Mouse (Mus musculus): ENCODE results near the gene Slc30a10. TPM values are rescaled to one million over a fixed set of nuclear protein-coding genes. Genes with fewer than 3 reads are reported as not detected.

Slc30a10 gene
- polyA plus RNA-seq, 1 experiment from 2014 or later = not detected

GRCm38 (mm10) chr1:185448936-185449335 lies 5.7 kb upstream of the Slc30a10 start:
- Histone ChIP-seq H3K36me3 (ENCODE audit: insufficient read depth, low read length) (no peaks in the 10 kb centered on the region), H3K9ac (replicated peaks; ENCODE audit: low read depth) (no peak overlapping the region), H3K27me3 (replicated peaks; ENCODE audit: insufficient read depth, low read length) (no peaks in the 10 kb centered on the region), H3K4me1 (ENCODE audit: insufficient read depth, low read depth, low read length) (no peaks in the 10 kb centered on the region), H3K27ac (ENCODE audit: low read length) (no peak overlapping the region), H3K9me3 (ENCODE audit: low read length) (no peaks in the 10 kb centered on the region), H3K4me2 (replicated peaks; ENCODE audit: low read depth, low read length) (no peak overlapping the region), H3K4me3 (ENCODE audit: low read depth, low read length) (no peak overlapping the region)
- DNase-seq (ENCODE audit: low spot score) (no peak), ATAC-seq (no peak)
- TF ChIP-seq EP300 (IDR thresholded peaks at IDR 0.05) (no peak), CTCF (IDR thresholded peaks at IDR 0.05) (no peak)
- 77% methylated on average over 7 of the region's 7 CpGs for WGBS

GRCm38 (mm10) chr1:185449727-185450126 lies 4.9 kb upstream of the Slc30a10 start:
- DNase-seq (ENCODE audit: low spot score) = no peak
- H3K36me3 ChIP-seq (ENCODE audit: insufficient read depth, low read length) = no peaks in the 10 kb centered on the region
- H3K4me3 ChIP-seq (ENCODE audit: low read depth, low read length) = no peak overlapping the region
- no peak overlapping the region for H3K9ac ChIP-seq (replicated peaks; ENCODE audit: low read depth)
- no peaks in the 10 kb centered on the region for H3K4me1 ChIP-seq (ENCODE audit: insufficient read depth, low read depth, low read length)
- H3K27ac ChIP-seq (ENCODE audit: low read length) = no peak overlapping the region
- ATAC-seq = no peak
- no peak for TF ChIP-seq CTCF (IDR thresholded peaks at IDR 0.05)
- TF ChIP-seq EP300 (IDR thresholded peaks at IDR 0.05) = no peak
- peaks cover 4% of the 10 kb centered on the region for H3K27me3 ChIP-seq (replicated peaks; ENCODE audit: insufficient read depth, low read length)
- H3K4me2 ChIP-seq (replicated peaks; ENCODE audit: low read depth, low read length) = no peak overlapping the region
- WGBS = 61% methylated on average over 2 of the region's 2 CpGs
- H3K9me3 ChIP-seq (ENCODE audit: low read length) = no peaks in the 10 kb centered on the region

DNA sequence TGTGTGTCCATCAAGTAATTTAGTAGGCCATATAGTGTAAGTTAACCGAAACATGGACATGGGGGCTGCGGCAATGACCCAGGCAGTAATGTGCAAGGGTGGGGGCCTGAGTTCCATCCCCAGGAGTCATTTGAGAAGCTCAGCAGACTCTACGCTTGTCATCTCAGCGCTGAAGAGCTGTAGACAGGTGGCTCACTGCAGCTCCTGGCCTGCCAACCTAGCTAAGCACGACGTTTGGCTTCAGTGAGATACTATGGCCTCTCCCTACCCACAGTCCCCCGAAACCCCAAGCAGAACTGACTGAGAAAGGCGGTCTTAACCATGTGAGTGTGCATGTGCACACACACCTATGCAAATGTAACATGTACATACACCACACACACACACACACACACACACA lies 3.6 kb upstream of the Slc30a10 start:
- 0 out of 2 replicates have a peak, but pooled peaks cover 4% of the 10 kb centered on the region for H3K4me1 ChIP-seq (ENCODE audit: insufficient read depth, low read depth, low read length)
- H3K27me3 ChIP-seq (replicated peaks; ENCODE audit: insufficient read depth, low read length) = peaks cover 17% of the 10 kb centered on the region
- ATAC-seq = no peak
- H3K4me3 ChIP-seq (ENCODE audit: low read depth, low read length) = no peak overlapping the region
- H3K4me2 ChIP-seq (replicated peaks; ENCODE audit: low read depth, low read length) = no peak overlapping the region
- no peak overlapping the region for H3K9ac ChIP-seq (replicated peaks; ENCODE audit: low read depth)
- H3K27ac ChIP-seq (ENCODE audit: low read length) = no peak overlapping the region
- DNase-seq (ENCODE audit: low spot score) = no peak
- no peaks in the 10 kb centered on the region for H3K9me3 ChIP-seq (ENCODE audit: low read length)
- WGBS = 81% methylated on average over 8 of the region's 8 CpGs
- H3K36me3 ChIP-seq (ENCODE audit: insufficient read depth, low read length) = no peaks in the 10 kb centered on the region
- TF ChIP-seq EP300 (IDR thresholded peaks at IDR 0.05) = no peak
- no peak for TF ChIP-seq CTCF (IDR thresholded peaks at IDR 0.05)

GRCm38 (mm10) chr1:185451495-185451894 lies 3.2 kb upstream of the Slc30a10 start:
- WGBS = 88% methylated on average over 3 of the region's 3 CpGs
- Histone ChIP-seq H3K9me3 (ENCODE audit: low read length) (no peaks in the 10 kb centered on the region), H3K27ac (ENCODE audit: low read length) (no peak overlapping the region), H3K36me3 (ENCODE audit: insufficient read depth, low read length) (no peaks in the 10 kb centered on the region), H3K4me3 (ENCODE audit: low read depth, low read length) (no peak overlapping the region), H3K27me3 (replicated peaks; ENCODE audit: insufficient read depth, low read length) (peaks cover 20% of the 10 kb centered on the region), H3K4me1 (ENCODE audit: insufficient read depth, low read depth, low read length) (0 out of 2 replicates have a peak, but pooled peaks cover 4% of the 10 kb centered on the region), H3K9ac (replicated peaks; ENCODE audit: low read depth) (no peak overlapping the region), H3K4me2 (replicated peaks; ENCODE audit: low read depth, low read length) (no peak overlapping the region)
- ATAC-seq = no peak
- DNase-seq (ENCODE audit: low spot score) = no peak
- TF ChIP-seq EP300 (IDR thresholded peaks at IDR 0.05) (no peak), CTCF (IDR thresholded peaks at IDR 0.05) (no peak)

- H3K36me3 ChIP-seq (ENCODE audit: insufficient read depth, low read length) = no peaks in the 10 kb centered on the region
- WGBS = 85% methylated on average over 6 of the region's 6 CpGs
- H3K9me3 ChIP-seq (ENCODE audit: low read length) = no peaks in the 10 kb centered on the region
- H3K4me2 ChIP-seq (replicated peaks; ENCODE audit: low read depth, low read length) = no peak overlapping the region
- H3K27me3 ChIP-seq (replicated peaks; ENCODE audit: insufficient read depth, low read length) = peaks cover 26% of the 10 kb centered on the region
- H3K4me1 ChIP-seq (ENCODE audit: insufficient read depth, low read depth, low read length) = 0 out of 2 replicates have a peak, but pooled peaks cover 4% of the 10 kb centered on the region
- no peak overlapping the region for H3K9ac ChIP-seq (replicated peaks; ENCODE audit: low read depth)
- TF ChIP-seq EP300 (IDR thresholded peaks at IDR 0.05) (no peak), CTCF (IDR thresholded peaks at IDR 0.05) (no peak)
- no peak overlapping the region for H3K4me3 ChIP-seq (ENCODE audit: low read depth, low read length)
- DNase-seq (ENCODE audit: low spot score) (no peak), ATAC-seq (no peak)
- H3K27ac ChIP-seq (ENCODE audit: low read length) = no peak overlapping the region
Measured at GRCm38 (mm10) chr1:185452461-185452860, 2.2 kb upstream of the Slc30a10 start.

DNA sequence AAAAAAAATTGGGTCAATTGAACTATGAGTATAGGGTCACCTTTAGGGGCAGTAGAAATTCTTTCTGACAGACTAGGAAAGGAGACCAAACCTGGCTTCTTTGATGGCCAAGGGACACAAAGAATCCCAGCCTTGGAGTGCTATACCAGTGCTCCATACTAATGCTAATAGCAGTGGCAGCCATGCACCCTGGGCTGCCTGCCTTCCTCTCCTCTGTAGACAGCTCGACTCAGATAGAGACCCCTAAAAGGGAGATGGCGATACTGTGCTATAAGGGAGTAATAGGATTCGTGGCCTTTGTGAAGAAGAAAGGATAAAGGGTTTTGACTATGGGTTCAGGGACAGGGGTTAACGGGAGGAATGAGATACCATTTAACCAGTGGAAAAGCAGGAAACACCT lies 504 bp upstream of the Slc30a10 start:
- ATAC-seq (no peak), DNase-seq (ENCODE audit: low spot score) (no peak)
- Histone ChIP-seq H3K4me2 (replicated peaks; ENCODE audit: low read depth, low read length) (no peak overlapping the region; the same call in 1 of the 2 replicates), H3K27me3 (replicated peaks; ENCODE audit: insufficient read depth, low read length) (peaks cover 26% of the 10 kb centered on the region), H3K9me3 (ENCODE audit: low read length) (no peaks in the 10 kb centered on the region), H3K36me3 (ENCODE audit: insufficient read depth, low read length) (no peaks in the 10 kb centered on the region), H3K9ac (replicated peaks; ENCODE audit: low read depth) (no peak overlapping the region), H3K4me1 (ENCODE audit: insufficient read depth, low read depth, low read length) (0 out of 2 replicates have a peak, but pooled peaks cover 4% of the 10 kb centered on the region), H3K4me3 (ENCODE audit: low read depth, low read length) (no peak overlapping the region), H3K27ac (ENCODE audit: low read length) (no peak overlapping the region)
- WGBS = 49% methylated on average over 4 of the region's 4 CpGs
- TF ChIP-seq CTCF (IDR thresholded peaks at IDR 0.05) = no peak
- no peak for TF ChIP-seq EP300 (IDR thresholded peaks at IDR 0.05)
